Mouse (Mus musculus) olfactory bulb, adult 2 months (tissue): ENCODE measurements around the gene St8sia2.

Source experiments
- CTCF ChIP-seq: fragments of 200-500 bp; IDR thresholded peaks from 2 replicates; pipeline ENCODE4 v1.5.1; 2012; ENCODE audit warnings: low read depth, mild to moderate bottlenecking, low read length, moderate library complexity; ENCODE audit not compliant: insufficient read depth
- POLR2A ChIP-seq: fragments of 200-500 bp; IDR thresholded peaks from 2 replicates; pipeline ENCODE4 v1.6.1; 2012; ENCODE audit warnings: mild to moderate bottlenecking, low read depth, low read length, moderate library complexity; ENCODE audit not compliant: insufficient read depth

- TF ChIP-seq CTCF: no peak
- no peak for TF ChIP-seq POLR2A
Observed at GRCm38 (mm10) chr7:74012858-74013600, 461 bp downstream of the St8sia2 start.
